Mouse (Mus musculus) cortical plate, adult 2 months (tissue): ENCODE data around the gene Mpp6.

Experiments
- CTCF ChIP-seq: fragments of 200-500 bp; IDR thresholded peaks from 2 replicates; pipeline ENCODE4 v1.5.1; 2011; ENCODE audit warnings: mild to moderate bottlenecking, control low read depth, low read length; ENCODE audit not compliant: insufficient read depth; ENCODE audit errors: extremely low read depth
- POLR2A ChIP-seq: fragments of 200-500 bp; IDR thresholded peaks from 2 replicates; pipeline ENCODE4 v1.6.1; 2011; ENCODE audit warnings: mild to moderate bottlenecking, low read length, control low read depth; ENCODE audit not compliant: insufficient read depth; ENCODE audit errors: extremely low read depth

DNA sequence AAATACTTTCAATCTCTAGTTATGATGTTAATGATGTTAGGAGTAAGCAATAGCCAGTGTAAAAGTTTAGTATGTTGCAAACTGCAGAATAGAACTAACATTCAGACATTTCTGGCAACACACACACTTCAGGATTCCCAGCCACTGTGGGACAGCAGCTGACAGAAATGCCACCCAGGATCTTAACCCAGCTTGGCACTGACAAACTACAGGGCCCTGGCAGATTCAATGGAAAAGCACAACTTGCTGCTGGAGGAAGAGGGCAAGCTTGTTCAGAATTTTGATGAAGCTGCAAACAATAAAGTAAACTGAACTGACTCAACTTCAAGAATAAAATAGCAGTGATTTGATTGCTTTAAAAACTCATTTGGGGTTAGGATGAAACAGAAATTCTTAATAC lies 59.7 kb downstream of the Mpp6 start:
- TF ChIP-seq CTCF (no peak), POLR2A (no peak)
